Mouse (Mus musculus) small intestine, adult 2 months (tissue): ENCODE measurements around the gene Eef1akmt2. TPM values are rescaled to one million over a fixed set of nuclear protein-coding genes. Genes with fewer than 3 reads are reported as not detected.

Source experiments
- H3K27ac ChIP-seq: fragments of 200-500 bp; 2 replicates; pipeline ENCODE4 v1.5.1; 2012; ENCODE audit warnings: low read depth, low read length, control low read depth, inconsistent platforms; ENCODE audit not compliant: insufficient read depth
- H3K27me3 ChIP-seq: fragments of 200-500 bp; 2 replicates; pipeline ENCODE4 v1.6.1; 2012; ENCODE audit warnings: mild to moderate bottlenecking, moderate library complexity, low read length, inconsistent platforms; ENCODE audit not compliant: control insufficient read depth, insufficient read depth
- H3K36me3 ChIP-seq: fragments of 200-500 bp; 2 replicates; pipeline ENCODE4 v1.6.1; 2012; ENCODE audit warnings: mild to moderate bottlenecking, low read length, control low read depth, inconsistent platforms; ENCODE audit not compliant: control insufficient read depth, insufficient read depth
- H3K4me1 ChIP-seq: fragments of 200-500 bp; 2 replicates; pipeline ENCODE4 v1.6.1; 2012; ENCODE audit warnings: low read length, inconsistent platforms, mixed read lengths; ENCODE audit not compliant: control insufficient read depth, insufficient read depth, insufficient read length
- H3K4me3 ChIP-seq: fragments of 200-500 bp; 2 replicates; pipeline ENCODE4 v1.5.1; 2012; ENCODE audit warnings: low read depth, mild to moderate bottlenecking, control low read depth, inconsistent platforms, low read length, moderate library complexity
- CTCF ChIP-seq: fragments of 200-500 bp; IDR thresholded peaks from 2 replicates; pipeline ENCODE4 v1.5.1; 2012; ENCODE audit warnings: low read depth, mild to moderate bottlenecking, control low read depth, inconsistent platforms, low read length, moderate library complexity, mixed read lengths; ENCODE audit not compliant: insufficient replicate concordance, insufficient read length; ENCODE audit errors: extremely low read depth
- POLR2A ChIP-seq: fragments of 200-500 bp; IDR thresholded peaks from 2 replicates; pipeline ENCODE4 v1.6.1; 2012; ENCODE audit warnings: low read depth, mild to moderate bottlenecking, control low read depth, inconsistent platforms, low read length, moderate library complexity
- WGBS: fragments of 180-500 bp; shearing (Covaris S2); methylation state at CpG from one replicate; pipeline ENCODE4 v1.1.7; 2018; 5-methylcytosine and 5-hydroxymethylcytosine counted together
- polyA plus RNA-seq: library from polyadenylated mRNA; depleted of rRNA; stranded (reverse); fragments of >200 nt; gene quantifications from 2 replicates; pipeline ENCODE4 v1.2.3, GENCODE M21; 2012

Gene Eef1akmt2
- polyA plus RNA-seq, 1 experiment: 1.1 TPM

GRCm38 (mm10) chr7:132804951-132805350 is 47.5 kb downstream of the Eef1akmt2 start:
- WGBS: 54% methylated on average over 5 of the region's 5 CpGs

GRCm38 (mm10) chr7:132804461-132804860 is 48.0 kb downstream of the Eef1akmt2 start:
- no peaks in the 10 kb centered on the region for H3K27me3 ChIP-seq
- no peak overlapping the region for H3K4me3 ChIP-seq
- no peaks in the 10 kb centered on the region; the same call in 1 of the 2 replicates for H3K36me3 ChIP-seq
- H3K4me1 ChIP-seq: peaks cover 67% of the 10 kb centered on the region
- TF ChIP-seq POLR2A (no peak), CTCF (no peak)
- peak overlapping the region; percentile 65 for H3K27ac ChIP-seq
- 36% methylated on average over 7 of the region's 7 CpGs for WGBS

More at GRCm38 (mm10) chr7:132804951-132805350, 47.5 kb downstream of the Eef1akmt2 start:
- peak overlapping the region; percentile 65; the same call in 1 of the 2 replicates for H3K27ac ChIP-seq
- peaks cover 63% of the 10 kb centered on the region for H3K4me1 ChIP-seq
- no peak for TF ChIP-seq CTCF
- no peak for TF ChIP-seq POLR2A
- no peaks in the 10 kb centered on the region for H3K27me3 ChIP-seq
- no peaks in the 10 kb centered on the region; the same call in 1 of the 2 replicates for H3K36me3 ChIP-seq
- H3K4me3 ChIP-seq: no peak overlapping the region

GRCm38 (mm10) chr7:132803962-132804361 is 48.5 kb downstream of the Eef1akmt2 start:
- Histone ChIP-seq H3K27ac (peak overlapping the region; percentile 65), H3K4me1 (peaks cover 67% of the 10 kb centered on the region), H3K27me3 (no peaks in the 10 kb centered on the region), H3K36me3 (no peaks in the 10 kb centered on the region; the same call in 1 of the 2 replicates), H3K4me3 (no peak overlapping the region)
- WGBS: 45% methylated on average over 3 of the region's 3 CpGs
- TF ChIP-seq CTCF: no peak
- TF ChIP-seq POLR2A: no peak

DNA sequence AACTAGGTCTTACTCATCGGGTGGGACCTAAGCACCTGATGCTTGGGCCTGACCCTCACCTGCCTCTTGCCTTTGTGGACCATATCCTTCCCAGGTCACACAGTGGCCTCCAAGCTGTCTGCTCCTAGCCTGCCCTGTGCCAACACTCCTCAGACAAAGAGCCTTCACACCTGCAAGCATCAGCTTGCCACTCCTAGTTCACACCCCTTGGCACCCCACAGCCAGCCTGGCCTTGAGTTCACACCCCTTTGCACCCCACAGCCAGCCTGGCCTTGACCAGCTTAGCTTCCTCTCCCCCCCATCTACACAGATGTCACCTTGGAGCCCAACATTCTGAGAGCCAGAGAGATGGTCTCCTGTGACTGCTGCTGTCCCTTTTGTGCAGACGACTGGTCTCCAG is 49.1 kb downstream of the Eef1akmt2 start:
- WGBS: 40% methylated on average over 2 of the region's 2 CpGs
- peaks cover 65% of the 10 kb centered on the region for H3K4me1 ChIP-seq

GRCm38 (mm10) chr7:132802691-132803090 is 49.8 kb downstream of the Eef1akmt2 start:
- peaks cover 3% of the 10 kb centered on the region; the same call in 1 of the 2 replicates for H3K36me3 ChIP-seq
- H3K27me3 ChIP-seq: no peaks in the 10 kb centered on the region
- peaks cover 62% of the 10 kb centered on the region for H3K4me1 ChIP-seq
- 80% methylated on average over 11 of the region's 11 CpGs for WGBS
- H3K4me3 ChIP-seq: no peak overlapping the region
- H3K27ac ChIP-seq: no peak overlapping the region
- TF ChIP-seq POLR2A (no peak), CTCF (no peak)

More for the DNA sequence above, 49.1 kb downstream of the Eef1akmt2 start:
- Histone ChIP-seq H3K27me3 (no peaks in the 10 kb centered on the region), H3K27ac (peak overlapping the region; percentile 65; the same call in 1 of the 2 replicates), H3K4me3 (no peak overlapping the region), H3K36me3 (peaks cover 3% of the 10 kb centered on the region; the same call in 1 of the 2 replicates)
- TF ChIP-seq CTCF (no peak), POLR2A (no peak)

GRCm38 (mm10) chr7:132802066-132802465 is 50.4 kb downstream of the Eef1akmt2 start:
- H3K4me1 ChIP-seq: peaks cover 62% of the 10 kb centered on the region
- TF ChIP-seq POLR2A: no peak
- TF ChIP-seq CTCF: no peak
- 61% methylated on average over 2 of the region's 2 CpGs for WGBS
- no peak overlapping the region for H3K27ac ChIP-seq
- no peaks in the 10 kb centered on the region for H3K27me3 ChIP-seq
- no peak overlapping the region for H3K4me3 ChIP-seq
- peaks cover 3% of the 10 kb centered on the region; the same call in 1 of the 2 replicates for H3K36me3 ChIP-seq

GRCm38 (mm10) chr7:132801509-132801908 is 51.0 kb downstream of the Eef1akmt2 start:
- TF ChIP-seq POLR2A (no peak), CTCF (no peak)
- WGBS: 51% methylated on average over 5 of the region's 5 CpGs
- Histone ChIP-seq H3K4me1 (peaks cover 59% of the 10 kb centered on the region), H3K4me3 (no peak overlapping the region), H3K36me3 (peaks cover 3% of the 10 kb centered on the region; the same call in 1 of the 2 replicates), H3K27me3 (no peaks in the 10 kb centered on the region), H3K27ac (0 out of 2 replicates have a peak overlapping the region, but pooled peaks have one; percentile 6)
